Mouse (Mus musculus): ENCODE results near the gene Rabggtb. TPM values are rescaled to one million over a fixed set of nuclear protein-coding genes. Genes with fewer than 3 reads are reported as not detected.

Rabggtb gene
- 56.9 and 64.3 TPM in 2 replicates for polyA plus RNA-seq (2015; fragmentation: Nextera tagmentation; extraction: Ambion mirVana)

DNA sequence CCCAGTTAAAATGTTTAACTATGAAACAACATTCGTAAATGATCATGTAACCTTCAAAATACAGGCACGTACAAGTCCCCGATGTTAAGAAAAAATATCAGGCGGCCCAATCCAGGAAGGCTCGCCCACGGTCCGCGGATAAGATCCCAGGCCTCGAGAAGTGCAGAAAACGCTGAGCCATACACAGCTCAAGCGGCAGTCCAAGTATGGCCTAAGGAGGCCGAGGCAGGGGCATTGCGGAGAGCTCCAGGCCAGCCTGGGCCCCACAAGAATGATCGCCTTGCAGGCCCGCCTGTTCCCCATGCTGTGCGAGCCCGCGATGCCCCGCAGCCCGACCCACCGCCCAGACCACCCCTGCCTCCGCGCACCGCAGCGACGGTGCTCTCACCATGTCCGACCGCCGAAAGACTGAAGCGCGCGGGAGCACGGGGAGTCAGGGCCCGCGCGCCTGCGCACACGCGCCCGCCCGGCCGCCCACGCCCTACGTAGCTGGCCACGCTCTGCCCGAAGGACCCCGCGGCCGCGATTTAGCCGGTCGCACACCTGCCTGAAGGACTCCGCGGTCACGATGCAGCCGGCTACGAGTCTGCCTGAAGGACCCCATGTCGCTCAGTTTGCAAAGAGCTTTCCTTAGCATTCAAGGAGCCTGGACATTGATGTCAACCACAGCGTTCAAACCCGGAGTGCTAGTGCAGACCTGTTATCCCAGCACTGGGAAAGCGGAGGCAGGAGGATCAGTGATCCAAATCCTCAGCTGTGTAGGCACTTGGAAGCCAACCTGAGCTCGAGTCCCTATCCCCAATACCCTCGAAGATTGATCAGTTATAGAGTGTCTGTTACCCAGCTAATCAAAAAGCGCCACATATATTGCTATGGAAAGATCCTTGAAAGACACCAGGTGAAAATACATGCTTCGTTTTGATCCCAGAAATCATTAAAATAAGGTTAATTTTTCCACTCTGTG is at the start of gene Rabggtb:
Gene Rabggtb (minus strand): TSS at position 464 of the 964 bp plus-strand sequence.
- H3K36me3 ChIP-seq (ENCODE audit: control insufficient read depth, insufficient read depth) = peaks cover 36% of the 10 kb centered on the region
- no peaks in the 10 kb centered on the region for H3K9me3 ChIP-seq (replicated peaks; ENCODE audit: control insufficient read depth, low read length)
- H3K27me3 ChIP-seq (ENCODE audit: control insufficient read depth, insufficient read depth, low read length) = no peaks in the 10 kb centered on the region
- peak; percentile 95 for ATAC-seq (replicated peaks; ENCODE audit: extremely low read depth, insufficient read depth, low FRiP score)
- peak within 1 kb of the TSS; percentile 95 for H3K27ac ChIP-seq (ENCODE audit: low read length)
- peaks cover 41% of the 10 kb centered on the region for H3K4me1 ChIP-seq (ENCODE audit: control insufficient read depth, insufficient read depth, low read length)
- peak within 1 kb of the TSS; percentile 93 for H3K4me2 ChIP-seq (ENCODE audit: low read depth, low read length)
- WGBS = under 1% methylated on average over 65 of the region's 65 CpGs
- peak within 1 kb of the TSS; percentile 82 for H3K4me3 ChIP-seq (ENCODE audit: low read length)
- H3K9ac ChIP-seq (ENCODE audit: low read length) = peak within 1 kb of the TSS; percentile 94

DNA sequence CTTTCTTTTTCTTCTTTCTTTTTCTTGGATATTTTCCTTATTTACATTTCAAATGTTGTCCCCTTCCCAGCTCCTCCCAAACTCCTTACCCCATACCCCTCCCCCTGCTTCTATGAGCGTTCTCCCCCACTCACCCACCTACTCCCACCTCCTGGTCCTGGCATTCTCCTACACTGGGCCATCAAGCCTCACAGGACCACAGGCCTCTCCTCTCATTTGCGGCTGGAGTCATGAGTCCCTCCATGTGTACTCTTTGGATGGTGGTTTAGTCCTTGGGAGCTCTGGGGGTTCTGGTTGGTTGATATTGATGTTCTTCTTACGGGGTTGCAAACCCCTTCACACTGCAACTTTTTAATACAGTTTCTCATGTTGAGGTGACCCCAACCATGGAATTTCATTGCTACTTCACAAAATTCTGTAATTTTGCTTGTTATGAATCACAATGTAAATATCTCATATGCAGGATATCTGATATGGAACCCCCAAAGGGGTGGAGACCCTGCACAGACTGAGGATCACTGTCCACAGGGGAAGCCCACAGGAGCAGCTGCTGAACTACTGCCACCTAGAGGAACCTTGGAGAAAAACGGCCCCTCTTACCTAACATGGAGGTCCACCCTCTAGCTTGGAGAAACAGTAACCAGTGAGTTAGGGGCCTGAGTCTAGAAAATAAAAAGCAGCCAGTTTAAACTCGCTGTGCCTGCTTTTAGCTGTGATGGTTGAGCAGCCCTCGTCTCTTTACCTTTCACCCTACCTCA is 49.0 kb upstream of the Rabggtb start:
- no peak overlapping the region for H3K27ac ChIP-seq (ENCODE audit: low read length)
- no peak overlapping the region for H3K4me2 ChIP-seq (ENCODE audit: low read depth, low read length)
- H3K4me1 ChIP-seq (ENCODE audit: control insufficient read depth, insufficient read depth, low read length) = no peaks in the 10 kb centered on the region
- no peak overlapping the region for H3K9ac ChIP-seq (ENCODE audit: low read length)
- H3K27me3 ChIP-seq (ENCODE audit: control insufficient read depth, insufficient read depth, low read length) = no peaks in the 10 kb centered on the region
- WGBS = 73% methylated on average over 6 of the region's 6 CpGs
- no peak for ATAC-seq (replicated peaks; ENCODE audit: extremely low read depth, insufficient read depth, low FRiP score)
- 0 out of 2 replicates have a peak, but pooled peaks cover 7% of the 10 kb centered on the region for H3K9me3 ChIP-seq (replicated peaks; ENCODE audit: control insufficient read depth, low read length)
- H3K4me3 ChIP-seq (ENCODE audit: low read length) = no peak overlapping the region
- no peaks in the 10 kb centered on the region for H3K36me3 ChIP-seq (ENCODE audit: control insufficient read depth, insufficient read depth)

DNA sequence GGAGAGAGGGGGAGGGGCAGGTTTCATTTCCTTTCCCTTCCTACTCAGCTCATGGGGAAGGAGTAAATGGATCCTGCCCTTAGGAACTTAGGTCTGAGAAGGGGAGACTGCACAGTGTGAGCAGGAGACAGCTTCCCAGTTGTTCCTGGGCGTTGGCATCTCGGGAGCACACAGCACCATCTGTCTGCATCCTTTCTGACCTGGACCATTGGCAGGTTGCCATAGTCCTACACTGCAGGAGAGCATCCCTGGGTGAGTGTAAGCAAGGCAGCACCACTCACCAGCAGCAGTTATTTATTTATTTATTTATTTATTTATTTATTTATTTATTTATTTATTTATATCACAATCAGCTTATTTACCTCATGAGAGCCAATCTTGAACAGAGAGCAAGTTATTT is 48.1 kb upstream of the Rabggtb start:
- Histone ChIP-seq H3K4me1 (ENCODE audit: control insufficient read depth, insufficient read depth, low read length) (no peaks in the 10 kb centered on the region), H3K9me3 (replicated peaks; ENCODE audit: control insufficient read depth, low read length) (0 out of 2 replicates have a peak, but pooled peaks cover 7% of the 10 kb centered on the region), H3K4me3 (ENCODE audit: low read length) (no peak overlapping the region), H3K4me2 (ENCODE audit: low read depth, low read length) (no peak overlapping the region), H3K27me3 (ENCODE audit: control insufficient read depth, insufficient read depth, low read length) (no peaks in the 10 kb centered on the region), H3K36me3 (ENCODE audit: control insufficient read depth, insufficient read depth) (no peaks in the 10 kb centered on the region), H3K27ac (ENCODE audit: low read length) (no peak overlapping the region), H3K9ac (ENCODE audit: low read length) (no peak overlapping the region)
- whole genome bisulfite sequencing = 44% methylated on average over 2 of the region's 2 CpGs
- no peak for ATAC-seq (replicated peaks; ENCODE audit: extremely low read depth, insufficient read depth, low FRiP score)

DNA sequence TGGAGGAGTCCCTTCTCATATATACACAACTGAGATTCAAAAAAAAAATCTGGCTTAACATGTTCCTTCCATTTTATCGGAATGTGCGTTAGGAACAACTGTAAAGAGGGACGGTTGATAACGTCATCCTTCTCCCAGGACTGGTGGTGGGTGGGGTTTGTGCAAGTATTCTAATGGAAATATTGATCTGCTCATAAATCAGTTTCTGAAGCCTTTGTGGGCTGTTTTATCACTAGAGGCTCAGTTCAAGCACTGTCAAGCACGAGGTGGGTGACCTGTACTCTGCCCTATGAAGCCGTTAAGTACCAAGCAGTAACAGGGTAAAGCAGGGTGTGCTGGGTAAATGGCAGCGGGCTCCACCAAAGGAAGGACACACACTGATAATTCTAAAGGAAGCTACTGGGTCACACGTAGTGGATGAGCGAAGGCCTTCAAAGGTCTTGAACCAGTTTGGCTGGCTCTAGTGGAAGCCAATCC is 47.0 kb upstream of the Rabggtb start:
- H3K4me2 ChIP-seq (ENCODE audit: low read depth, low read length) = no peak overlapping the region
- H3K4me3 ChIP-seq (ENCODE audit: low read length) = no peak overlapping the region
- H3K27ac ChIP-seq (ENCODE audit: low read length) = no peak overlapping the region
- WGBS = 77% methylated on average over 9 of the region's 9 CpGs
- ATAC-seq (replicated peaks; ENCODE audit: extremely low read depth, insufficient read depth, low FRiP score) = no peak
- no peaks in the 10 kb centered on the region for H3K4me1 ChIP-seq (ENCODE audit: control insufficient read depth, insufficient read depth, low read length)
- no peaks in the 10 kb centered on the region for H3K36me3 ChIP-seq (ENCODE audit: control insufficient read depth, insufficient read depth)
- H3K9me3 ChIP-seq (replicated peaks; ENCODE audit: control insufficient read depth, low read length) = 0 out of 2 replicates have a peak, but pooled peaks cover 7% of the 10 kb centered on the region
- no peak overlapping the region for H3K9ac ChIP-seq (ENCODE audit: low read length)
- H3K27me3 ChIP-seq (ENCODE audit: control insufficient read depth, insufficient read depth, low read length) = no peaks in the 10 kb centered on the region

DNA sequence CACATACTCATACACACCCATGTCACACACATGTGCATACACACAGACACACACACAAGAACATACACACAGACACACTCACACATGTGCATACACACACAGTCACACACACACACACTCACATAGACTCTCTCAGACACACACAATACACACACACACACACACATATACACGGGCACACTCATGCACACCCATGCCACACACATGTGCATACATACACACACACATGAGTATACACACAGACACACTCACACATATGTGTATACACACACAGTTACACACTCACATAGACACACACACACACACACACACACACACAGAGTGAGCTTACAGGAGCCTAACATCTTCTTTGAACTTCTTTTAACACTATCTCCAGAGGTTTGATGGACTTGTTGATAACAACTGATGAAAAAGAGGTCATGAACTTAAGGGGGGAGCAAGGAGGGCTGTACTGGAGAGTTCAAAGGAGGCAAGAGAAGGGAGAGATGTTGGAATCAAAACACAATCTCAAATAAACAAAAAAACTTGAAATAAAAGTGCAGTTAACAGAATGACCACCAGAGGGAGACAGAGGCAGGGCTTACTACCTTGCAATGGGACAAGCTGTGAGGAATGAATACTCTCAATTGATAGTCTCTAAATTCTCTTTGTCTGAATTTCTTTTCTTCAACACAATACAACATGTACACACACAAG is 46.4 kb upstream of the Rabggtb start:
- H3K4me2 ChIP-seq (ENCODE audit: low read depth, low read length) = no peak overlapping the region
- H3K36me3 ChIP-seq (ENCODE audit: control insufficient read depth, insufficient read depth) = no peaks in the 10 kb centered on the region
- 0 out of 2 replicates have a peak, but pooled peaks cover 7% of the 10 kb centered on the region for H3K9me3 ChIP-seq (replicated peaks; ENCODE audit: control insufficient read depth, low read length)
- WGBS = 90% methylated on average over 1 of the region's 1 CpGs
- no peak for ATAC-seq (replicated peaks; ENCODE audit: extremely low read depth, insufficient read depth, low FRiP score)
- no peak overlapping the region for H3K4me3 ChIP-seq (ENCODE audit: low read length)
- no peak overlapping the region for H3K27ac ChIP-seq (ENCODE audit: low read length)
- no peaks in the 10 kb centered on the region for H3K4me1 ChIP-seq (ENCODE audit: control insufficient read depth, insufficient read depth, low read length)
- H3K9ac ChIP-seq (ENCODE audit: low read length) = no peak overlapping the region
- no peaks in the 10 kb centered on the region for H3K27me3 ChIP-seq (ENCODE audit: control insufficient read depth, insufficient read depth, low read length)

DNA sequence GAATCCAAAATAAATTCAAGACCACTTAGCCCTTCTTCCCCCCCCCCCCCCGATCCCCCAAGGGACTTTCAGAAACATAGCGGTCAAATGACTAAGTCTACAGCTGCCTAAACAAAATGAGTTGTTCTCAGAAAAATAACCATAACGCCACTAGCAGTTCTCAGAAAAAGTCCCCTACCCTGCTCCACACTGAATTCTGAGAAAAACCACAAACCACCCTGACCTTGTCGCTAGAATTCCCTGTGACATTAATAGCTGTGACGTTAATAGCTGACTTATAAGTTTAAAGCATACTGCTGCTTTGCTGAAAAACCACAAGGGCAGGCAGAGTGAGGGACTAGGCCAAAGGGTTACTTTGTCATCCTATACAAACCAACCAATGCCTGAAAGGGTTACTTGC is 45.1 kb upstream of the Rabggtb start:
- H3K4me1 ChIP-seq (ENCODE audit: control insufficient read depth, insufficient read depth, low read length) = no peaks in the 10 kb centered on the region
- H3K27me3 ChIP-seq (ENCODE audit: control insufficient read depth, insufficient read depth, low read length) = no peaks in the 10 kb centered on the region
- no peak overlapping the region for H3K9ac ChIP-seq (ENCODE audit: low read length)
- H3K36me3 ChIP-seq (ENCODE audit: control insufficient read depth, insufficient read depth) = no peaks in the 10 kb centered on the region
- H3K27ac ChIP-seq (ENCODE audit: low read length) = no peak overlapping the region
- H3K4me3 ChIP-seq (ENCODE audit: low read length) = no peak overlapping the region
- ATAC-seq (replicated peaks; ENCODE audit: extremely low read depth, insufficient read depth, low FRiP score) = no peak
- WGBS = 80% methylated on average over 5 of the region's 5 CpGs
- no peak overlapping the region for H3K4me2 ChIP-seq (ENCODE audit: low read depth, low read length)
- H3K9me3 ChIP-seq (replicated peaks; ENCODE audit: control insufficient read depth, low read length) = 0 out of 2 replicates have a peak, but pooled peaks cover 7% of the 10 kb centered on the region

DNA sequence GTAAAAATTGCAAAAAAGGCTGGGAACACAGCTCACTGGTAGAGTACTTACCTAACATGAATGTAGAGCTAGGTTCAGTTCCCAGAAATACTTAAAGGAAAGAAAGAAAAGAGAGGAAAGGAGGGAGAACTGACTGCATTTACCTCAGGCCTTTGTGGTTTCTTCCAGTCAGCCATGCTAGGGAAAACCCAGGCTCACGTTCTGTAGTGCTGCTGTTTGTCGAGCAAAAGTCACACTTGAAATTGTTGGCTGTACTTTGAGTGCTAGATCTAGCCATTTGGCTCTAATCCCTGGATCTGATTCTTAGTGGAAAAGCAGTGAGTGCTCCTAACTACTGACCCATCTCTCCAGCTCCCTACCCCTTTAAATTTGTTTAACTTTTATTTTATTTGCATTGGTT is 35.4 kb upstream of the Rabggtb start:
- 47% methylated on average over 2 of the region's 2 CpGs for WGBS
- no peaks in the 10 kb centered on the region for H3K9me3 ChIP-seq (replicated peaks; ENCODE audit: control insufficient read depth, low read length)
- ATAC-seq (replicated peaks; ENCODE audit: extremely low read depth, insufficient read depth, low FRiP score) = no peak
- H3K4me3 ChIP-seq (ENCODE audit: low read length) = no peak overlapping the region
- H3K4me1 ChIP-seq (ENCODE audit: control insufficient read depth, insufficient read depth, low read length) = peaks cover 7% of the 10 kb centered on the region
- no peak overlapping the region for H3K4me2 ChIP-seq (ENCODE audit: low read depth, low read length)
- no peaks in the 10 kb centered on the region for H3K36me3 ChIP-seq (ENCODE audit: control insufficient read depth, insufficient read depth)
- no peak overlapping the region for H3K9ac ChIP-seq (ENCODE audit: low read length)
- H3K27ac ChIP-seq (ENCODE audit: low read length) = no peak overlapping the region
- no peaks in the 10 kb centered on the region for H3K27me3 ChIP-seq (ENCODE audit: control insufficient read depth, insufficient read depth, low read length)

DNA sequence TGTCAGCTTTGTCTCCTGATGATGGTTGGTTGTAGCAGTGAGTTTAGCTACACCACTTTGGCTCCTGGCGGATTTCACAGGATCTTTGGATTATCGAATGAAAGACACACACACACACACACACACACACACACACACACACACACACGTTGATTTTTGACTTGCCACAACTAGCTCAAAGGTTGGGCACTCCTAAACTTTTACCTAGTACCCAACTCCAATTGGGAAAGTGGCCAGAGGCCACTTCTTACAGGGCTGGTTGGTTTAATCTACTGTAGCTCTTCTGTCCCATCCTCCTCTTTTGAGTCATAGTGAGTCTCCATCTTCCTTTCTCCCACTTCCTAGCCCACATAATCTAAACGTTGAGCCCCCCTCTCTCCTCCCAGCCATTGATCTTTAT is 34.5 kb upstream of the Rabggtb start:
- WGBS = 73% methylated on average over 4 of the region's 4 CpGs

More for the DNA sequence above, 34.5 kb upstream of the Rabggtb start:
- H3K9me3 ChIP-seq (replicated peaks; ENCODE audit: control insufficient read depth, low read length) = no peaks in the 10 kb centered on the region
- no peak overlapping the region for H3K27ac ChIP-seq (ENCODE audit: low read length)
- H3K27me3 ChIP-seq (ENCODE audit: control insufficient read depth, insufficient read depth, low read length) = no peaks in the 10 kb centered on the region
- H3K36me3 ChIP-seq (ENCODE audit: control insufficient read depth, insufficient read depth) = no peaks in the 10 kb centered on the region
- no peak overlapping the region for H3K4me2 ChIP-seq (ENCODE audit: low read depth, low read length)
- H3K4me3 ChIP-seq (ENCODE audit: low read length) = no peak overlapping the region
- H3K9ac ChIP-seq (ENCODE audit: low read length) = no peak overlapping the region
- H3K4me1 ChIP-seq (ENCODE audit: control insufficient read depth, insufficient read depth, low read length) = peaks cover 15% of the 10 kb centered on the region
- ATAC-seq (replicated peaks; ENCODE audit: extremely low read depth, insufficient read depth, low FRiP score) = no peak
